Mouse (Mus musculus) lung, postnatal 10 days (tissue): ENCODE measurements around the gene Pde1a.
"Not testable (repeated sequence)": the region's sequence is repeated elsewhere in the genome, so short reads cannot be mapped to it uniquely, and the experiment has no call there.

ENCODE experiments used
- DNase-seq: peaks from one replicate; pipeline ENCODE4 v3.0.0; 2021

Pde1a gene

DNA sequence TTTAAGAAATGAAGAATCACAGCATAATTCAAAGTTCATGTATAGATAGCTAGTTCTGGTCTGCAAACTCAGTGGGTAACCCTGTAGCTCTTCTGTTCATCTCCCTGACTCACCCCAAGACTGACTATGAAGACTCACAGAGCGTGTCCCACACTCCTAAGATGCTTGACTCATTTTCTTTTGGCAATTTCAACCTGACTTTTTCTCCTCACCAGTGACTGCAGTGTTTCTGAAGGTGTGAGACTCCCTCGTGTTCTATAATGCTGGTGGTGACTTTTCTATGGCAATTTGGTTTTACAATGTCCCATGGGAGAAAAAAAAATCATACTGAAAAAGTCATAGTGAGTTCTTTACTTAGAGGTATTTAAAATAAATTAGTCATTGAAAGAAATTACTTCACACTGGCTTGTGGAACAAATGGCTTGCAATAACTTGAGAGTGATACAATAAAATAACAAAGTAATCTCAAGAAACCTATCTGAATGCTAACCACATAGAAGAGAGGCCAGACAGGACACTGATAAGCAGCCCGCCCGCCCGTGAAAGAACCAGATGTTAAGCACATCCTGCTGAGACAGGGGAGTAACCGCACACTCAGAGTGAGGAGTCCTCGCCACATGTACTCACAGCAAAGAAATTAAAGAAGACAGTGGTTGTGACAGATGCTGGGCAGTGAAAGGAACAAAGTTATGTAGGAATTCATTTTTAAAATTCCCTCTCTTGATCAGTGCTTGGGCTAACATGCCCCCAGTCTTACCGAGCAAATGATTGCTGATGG lies 183.2 kb downstream of the Pde1a start:
- no peak for DNase-seq

DNA sequence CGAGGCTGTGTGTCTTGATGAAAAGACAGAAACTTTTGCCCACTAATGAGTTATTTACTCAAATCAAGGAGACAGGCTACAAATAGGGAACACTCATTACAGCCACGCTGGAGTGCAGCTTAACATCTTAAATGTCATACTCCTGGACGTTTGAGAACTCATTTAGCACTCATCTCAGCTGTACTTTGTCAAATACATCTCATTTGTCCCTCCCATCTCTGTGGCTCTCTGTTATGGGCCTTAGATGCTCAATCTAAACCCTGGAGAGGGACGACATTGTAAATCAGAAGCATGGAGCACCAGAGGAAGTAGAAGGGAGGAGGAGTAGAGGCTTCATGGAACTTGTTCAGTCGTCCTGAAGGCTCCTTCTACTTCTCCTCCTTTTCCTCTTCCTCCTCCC lies 194.6 kb downstream of the Pde1a start:
- no peak for DNase-seq

GRCm38 (mm10) chr2:79922356-79922755 lies 206.9 kb downstream of the Pde1a start:
- no peak for DNase-seq

DNA sequence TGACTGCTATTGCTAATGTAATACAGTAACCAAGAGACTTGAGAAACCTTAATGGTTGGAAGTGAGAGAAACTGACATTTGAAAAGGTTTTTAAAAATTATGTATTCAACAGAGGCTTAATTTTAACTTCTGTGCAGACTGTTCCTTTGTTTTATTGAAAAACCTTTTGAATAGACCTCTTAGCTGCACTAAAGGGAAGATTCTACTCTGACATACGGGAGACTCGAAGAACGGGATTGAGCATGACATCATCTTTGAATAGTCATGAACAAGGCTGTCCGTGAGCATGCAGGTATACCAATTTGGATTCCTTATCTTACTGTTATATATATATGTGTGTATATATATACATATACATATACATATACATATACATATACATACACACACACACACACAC lies 207.9 kb downstream of the Pde1a start:
- no peak for DNase-seq

DNA sequence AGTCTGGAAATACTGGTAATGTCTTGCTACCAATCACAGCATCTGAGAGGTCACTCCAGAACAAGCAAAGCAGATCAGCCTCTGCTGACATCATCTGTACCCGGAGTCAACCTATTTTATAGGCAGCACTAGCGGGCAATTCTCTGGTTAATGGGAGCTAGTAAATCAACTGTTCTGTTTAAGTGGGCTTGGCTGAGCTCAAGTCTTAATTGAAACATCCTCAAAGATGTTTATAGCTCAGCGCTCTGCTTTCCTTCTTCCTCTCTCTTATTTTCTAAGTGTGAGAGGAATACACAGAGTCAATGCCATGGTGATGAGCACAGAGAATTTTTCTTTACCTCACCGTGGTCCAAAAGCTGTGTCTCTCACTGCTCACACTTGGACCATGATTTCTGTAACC lies 208.8 kb downstream of the Pde1a start:
- no peak for DNase-seq

DNA sequence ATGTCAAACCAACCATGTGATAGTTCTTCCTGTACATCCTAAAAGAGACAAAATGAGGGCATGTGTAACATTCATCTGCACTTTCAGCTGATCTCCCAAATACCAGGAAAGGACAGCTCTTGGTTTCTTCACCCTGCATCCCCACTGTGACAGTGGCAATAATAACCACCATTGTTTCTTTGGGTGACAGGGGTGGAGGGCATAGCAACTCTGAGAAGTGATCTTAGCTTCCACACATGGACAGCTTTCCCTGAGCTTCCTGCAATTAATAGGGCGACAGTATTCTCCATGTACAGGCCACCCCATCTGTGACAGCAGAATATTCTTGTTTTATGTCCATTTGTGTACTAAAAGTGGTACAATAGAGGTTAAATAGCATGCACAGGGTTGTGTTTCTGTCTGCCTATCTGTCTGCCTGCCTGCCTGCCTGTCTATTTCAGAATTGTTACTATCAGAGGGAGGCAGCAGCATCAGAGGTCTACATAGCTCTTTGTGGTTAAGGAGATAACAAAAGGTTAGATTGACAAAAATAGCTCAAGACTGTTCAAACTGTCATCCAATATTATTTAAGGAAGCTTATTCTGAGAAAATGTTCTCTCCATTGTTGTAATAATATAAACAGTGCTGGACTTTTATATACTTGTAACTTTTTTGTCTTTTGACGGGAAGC lies 227.3 kb downstream of the Pde1a start:
- no peak for DNase-seq

DNA sequence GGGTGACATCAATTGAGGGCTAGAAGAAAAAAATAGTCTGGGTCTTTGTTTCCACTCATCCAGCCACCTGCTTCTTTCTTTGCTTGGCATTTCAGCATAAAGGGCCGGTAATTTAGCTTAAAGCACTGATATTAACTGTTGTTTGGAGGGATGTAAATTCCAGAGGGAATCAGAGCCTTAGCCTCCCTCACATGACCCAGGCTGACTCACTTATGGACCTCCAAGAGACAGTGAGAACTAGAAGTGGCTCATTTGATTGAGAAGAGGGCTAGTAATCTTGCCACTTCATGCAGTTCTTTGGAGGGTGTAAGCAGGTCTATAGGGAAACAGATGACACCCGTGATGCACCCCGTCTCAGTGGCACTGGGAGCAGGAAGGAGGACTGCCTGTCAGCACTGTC lies 230.7 kb downstream of the Pde1a start:
- DNase-seq = no peak

DNA sequence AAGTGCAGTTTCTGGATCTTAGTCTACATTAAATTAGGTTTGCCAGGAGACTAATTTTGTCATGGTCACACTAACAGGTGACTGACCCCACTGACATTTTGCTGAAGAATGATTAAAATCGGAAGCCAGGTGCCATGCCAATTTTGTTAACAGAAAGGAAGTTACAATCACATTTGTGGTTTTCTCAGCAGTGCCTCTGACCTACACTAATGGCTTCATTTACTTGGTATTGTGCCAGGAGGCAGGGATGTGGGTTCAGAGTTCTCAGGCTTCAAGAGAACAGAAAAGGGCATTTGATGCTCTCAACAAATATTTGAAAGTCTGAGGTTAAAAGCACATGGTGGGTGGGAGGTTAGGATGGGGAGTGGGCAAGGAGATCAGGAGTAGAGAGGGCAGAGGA lies 236.4 kb downstream of the Pde1a start:
- no peak for DNase-seq

DNA sequence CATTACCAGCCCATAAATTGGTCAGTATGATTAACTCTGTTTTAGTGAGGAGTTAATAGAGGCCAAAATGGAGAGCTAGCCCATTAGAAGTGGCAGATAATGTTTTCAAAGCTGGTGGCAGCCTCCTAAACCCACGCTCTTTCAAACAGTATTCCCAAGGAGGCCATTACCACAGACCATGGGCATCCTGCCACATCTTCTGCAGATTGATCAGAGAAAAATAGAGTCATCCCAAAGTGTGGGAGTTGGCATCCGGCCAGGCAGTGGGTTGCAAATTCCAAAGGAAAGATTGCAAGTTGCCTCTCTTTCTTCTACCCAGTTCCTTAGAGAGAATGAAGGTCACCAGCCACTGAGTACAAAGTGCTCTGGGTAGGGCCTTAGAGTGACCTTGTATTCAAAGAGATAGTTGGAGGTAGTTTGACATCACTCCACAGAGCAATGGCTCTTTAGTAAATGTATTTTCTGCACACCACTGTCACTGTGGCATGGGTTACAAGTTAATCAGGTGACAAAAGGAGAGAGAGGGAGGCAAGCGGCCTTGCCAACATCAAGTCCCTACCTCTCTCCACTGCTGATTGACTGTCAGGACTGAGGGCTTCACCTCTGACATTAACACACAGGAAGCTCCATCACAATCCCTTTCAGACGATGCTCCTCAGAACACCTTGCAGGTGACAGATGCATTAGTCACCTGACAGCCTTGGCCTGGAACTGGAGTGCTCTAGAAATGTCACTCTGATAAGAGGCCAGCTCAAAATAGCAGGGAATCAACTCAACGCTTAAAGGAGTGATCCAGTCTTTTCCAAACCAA lies 237.3 kb downstream of the Pde1a start:
- peak; percentile 60 for DNase-seq

- DNase-seq = no peak
These were observed 238.5 kb downstream of the Pde1a start for GRCm38 (mm10) chr2:79890726-79891125.

GRCm38 (mm10) chr2:79883631-79884350 lies 245.5 kb downstream of the Pde1a start:
- DNase-seq = no peak

GRCm38 (mm10) chr2:79883210-79883609 lies 246.0 kb downstream of the Pde1a start:
- DNase-seq = no peak

DNA sequence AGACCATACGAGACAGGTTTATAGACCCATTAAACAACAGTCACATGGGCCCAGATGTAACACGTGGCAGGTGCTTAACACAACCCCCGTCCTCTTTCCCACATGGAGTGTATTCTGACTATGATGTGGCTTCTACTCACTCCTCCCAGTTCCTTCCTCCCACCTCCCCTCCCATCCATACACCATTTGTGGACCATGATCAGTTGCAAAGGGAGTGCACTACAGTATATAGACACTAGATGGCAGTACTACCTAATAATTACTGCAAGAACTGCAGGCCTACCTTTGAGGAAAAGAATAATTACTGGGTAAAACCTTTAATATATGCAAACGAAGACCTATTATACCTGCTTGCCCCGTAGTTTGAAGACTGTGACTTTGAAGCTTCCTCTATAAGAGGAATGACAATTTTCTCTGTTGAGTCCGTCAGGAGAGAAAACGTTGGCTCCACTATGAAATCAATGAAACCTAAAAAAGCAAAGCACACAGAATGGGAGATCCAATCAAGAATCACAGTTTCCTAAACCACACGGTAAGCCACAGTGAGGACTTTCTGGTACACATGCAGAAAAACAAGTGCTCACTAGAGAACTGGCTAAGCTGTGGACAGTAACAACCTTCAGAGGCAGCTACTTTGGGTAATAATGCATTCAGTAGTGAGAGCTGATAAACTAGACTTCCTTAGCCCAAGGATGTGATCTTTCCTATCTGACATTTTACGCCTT lies 263.8 kb downstream of the Pde1a start:
- DNase-seq = peak; percentile 50

DNA sequence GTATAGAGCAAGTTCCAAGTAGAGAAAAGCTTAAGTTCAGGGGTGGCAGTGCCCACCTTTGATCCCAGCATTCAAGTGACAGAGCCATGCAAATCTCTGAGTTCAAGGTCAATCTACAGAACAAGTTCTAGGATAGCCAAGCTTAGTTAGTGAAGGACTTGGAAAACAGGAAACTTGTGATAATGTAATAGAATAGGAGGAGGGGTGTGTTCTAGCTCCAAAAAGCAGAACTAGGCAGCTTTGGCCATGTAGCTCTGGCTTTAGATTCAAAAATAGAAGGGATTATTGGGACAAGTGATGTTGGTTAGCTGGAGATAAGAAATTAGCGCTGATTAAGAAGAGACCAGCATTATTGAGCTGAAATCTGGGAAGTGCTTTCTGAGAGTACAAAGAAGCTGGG lies 272.4 kb downstream of the Pde1a start:
- no peak for DNase-seq

DNA sequence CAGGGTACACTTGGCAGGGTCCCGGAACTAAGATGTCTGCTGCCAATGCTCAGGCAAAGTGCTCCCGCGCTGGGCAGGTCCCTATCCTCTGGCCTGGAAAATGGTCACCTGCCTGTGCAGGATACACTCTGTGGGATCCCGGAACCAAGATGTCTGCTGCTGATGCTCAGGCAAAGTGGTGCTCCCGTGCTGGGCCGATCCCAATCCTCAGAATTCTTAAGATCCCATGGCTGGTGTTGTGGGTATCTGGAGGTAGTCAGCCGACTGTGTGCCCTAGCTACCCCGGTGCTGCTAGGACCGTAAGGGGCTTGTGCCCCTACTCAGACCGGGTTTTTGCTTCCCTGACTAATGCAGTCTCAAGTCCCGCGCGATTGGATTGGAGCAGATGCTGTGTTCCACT lies 281.9 kb downstream of the Pde1a start:
- DNase-seq = not testable (repeated sequence)

DNA sequence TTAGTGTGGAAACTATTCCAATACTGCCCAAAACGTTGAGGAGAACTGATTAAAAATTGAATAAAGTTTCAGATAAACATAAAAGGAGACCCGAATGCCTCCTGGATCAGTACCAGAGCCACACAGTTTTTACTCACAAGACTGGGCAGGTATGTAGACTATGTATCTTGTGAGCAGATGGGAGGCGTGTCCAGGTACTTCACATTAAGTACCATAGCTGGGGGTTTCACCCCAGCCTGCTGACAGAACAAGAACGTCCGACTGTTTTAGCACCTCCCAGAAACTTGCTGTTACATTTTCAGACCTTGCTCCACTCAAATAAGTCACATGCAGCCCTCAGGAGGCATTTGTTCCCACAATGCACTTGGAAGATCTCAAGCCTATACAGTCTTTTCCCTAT lies 289.7 kb downstream of the Pde1a start:
- DNase-seq = no peak

DNA sequence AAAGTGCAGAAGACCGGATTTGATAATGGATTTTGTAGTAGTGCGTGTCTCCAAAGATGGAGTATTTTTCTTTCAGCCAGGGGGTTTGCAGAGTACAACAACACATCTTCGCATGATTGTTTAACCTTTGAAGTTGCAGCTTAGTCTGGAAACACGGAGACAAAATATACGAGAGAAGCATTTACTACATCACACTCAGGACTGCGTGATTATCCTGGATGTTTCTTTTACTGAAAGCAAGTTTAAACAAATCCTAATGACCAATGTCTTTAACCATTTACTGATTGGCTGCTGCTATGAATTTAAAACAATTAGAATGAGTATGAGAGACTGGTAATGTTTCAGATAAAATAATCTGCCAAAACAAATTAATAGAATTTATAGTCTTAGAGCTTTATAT lies 290.2 kb downstream of the Pde1a start:
- DNase-seq = no peak

GRCm38 (mm10) chr2:79825853-79826252 lies 303.4 kb downstream of the Pde1a start:
- no peak for DNase-seq

DNA sequence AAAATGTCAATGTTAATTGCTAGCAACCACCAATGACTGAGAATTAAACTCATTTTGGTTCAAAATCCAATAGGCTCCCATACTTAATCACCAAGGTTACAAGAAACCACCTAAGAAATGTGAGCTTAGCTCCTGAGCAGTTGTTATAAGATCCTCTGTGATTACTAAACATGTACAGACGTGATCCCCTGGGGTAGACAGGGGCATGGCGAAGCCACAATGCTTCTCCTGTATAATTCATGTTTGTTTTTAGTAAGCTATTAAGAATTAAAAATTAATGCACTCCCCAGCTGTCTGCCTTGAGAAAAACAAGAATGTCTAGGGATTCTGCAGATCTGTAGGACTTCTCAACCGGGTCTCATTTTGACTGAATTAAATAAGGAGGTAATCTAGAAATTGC lies 309.7 kb downstream of the Pde1a start:
- no peak for DNase-seq

- no peak for DNase-seq
These were observed 313.4 kb downstream of the Pde1a start for GRCm38 (mm10) chr2:79815708-79816484.

DNA sequence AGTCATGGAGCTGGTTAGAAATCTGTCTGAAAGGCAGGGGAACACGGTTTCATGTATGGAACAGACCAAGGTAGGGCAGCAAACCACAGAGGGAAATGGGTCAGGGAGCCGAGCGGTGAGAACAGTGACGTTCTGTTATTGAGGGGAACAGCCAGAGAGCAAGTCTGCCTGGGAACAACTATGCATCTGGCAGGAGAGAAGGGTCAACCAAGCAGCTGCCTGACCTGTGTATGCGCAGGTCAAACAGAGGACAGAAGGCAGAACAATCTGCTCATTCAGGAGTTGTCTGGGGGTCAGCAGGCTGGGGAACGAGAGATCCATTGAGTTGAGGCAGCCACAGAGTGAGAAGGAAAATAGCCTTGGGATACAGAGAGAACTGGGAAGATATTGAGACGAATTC lies 330.6 kb downstream of the Pde1a start:
- no peak for DNase-seq

- no peak for DNase-seq
These were observed 331.8 kb downstream of the Pde1a start for GRCm38 (mm10) chr2:79797444-79797843.
